Mouse (Mus musculus): ENCODE results near the gene Trpc5os. TPM values are rescaled to one million over a fixed set of nuclear protein-coding genes. Genes with fewer than 3 reads are reported as not detected.

The Trpc5os gene
- total RNA-seq (2023): not detected

GRCm38 (mm10) chrX:144456281-144456680 is at the start of gene Trpc5os:
Trpc5os (plus strand) TSS chrX:144456581.

Other genes starting within 250 kb of the Trpc5os start
- gene Alg13, start 138.8 kb upstream of the Trpc5os start, total RNA-seq (2023): 21.3 TPM
- 0.15 TPM for gene Trpc5, start 231.6 kb downstream of the Trpc5os start, total RNA-seq (2023)
- gene Rtl4, start 232.3 kb downstream of the Trpc5os start, total RNA-seq (2023): not detected